Mouse (Mus musculus) myocyte (in vitro differentiated cells): ENCODE results near the gene Sorcs2.

Source experiments
- CEBPB ChIP-seq: IDR thresholded peaks from 2 replicates; pipeline ENCODE4 v1.6.1; 2011; ENCODE audit warnings: mild to moderate bottlenecking, moderate library complexity; ENCODE audit not compliant: poor library complexity, insufficient read depth, severe bottlenecking
- E2F4 ChIP-seq: IDR thresholded peaks from one replicate; pipeline ENCODE4 v1.6.1; 2011; ENCODE audit warnings: mild to moderate bottlenecking, control low read depth, moderate library complexity; ENCODE audit not compliant: insufficient read depth
- MAX ChIP-seq: IDR thresholded peaks from one replicate; pipeline ENCODE4 v1.6.1; 2011; ENCODE audit warnings: low read depth, mild to moderate bottlenecking, control low read depth
- MYOD1 ChIP-seq, 3 experiments: IDR thresholded peaks; one replicate each; pipeline ENCODE4 v1.6.1; 2011; ENCODE audit warnings: control low read depth in 2 of 3, low read depth in 2 of 3, mild to moderate bottlenecking in 2 of 3, moderate library complexity in 1 of 3; ENCODE audit not compliant: insufficient read length in 2 of 3, control insufficient read depth in 1 of 3
- MYOG ChIP-seq, 3 experiments: IDR thresholded peaks; one replicate each; pipeline ENCODE4 v1.6.1; 2011; ENCODE audit warnings: control low read depth in 2 of 3, low read depth in 2 of 3, mild to moderate bottlenecking in 2 of 3; ENCODE audit not compliant: insufficient read length in 2 of 3, control insufficient read depth in 1 of 3, insufficient read depth in 1 of 3
- POLR2A ChIP-seq: IDR thresholded peaks from one replicate; pipeline ENCODE4 v1.6.1; 2011; ENCODE audit warnings: low read depth, mild to moderate bottlenecking, control low read depth, moderate library complexity; ENCODE audit not compliant: insufficient read length
- POLR2AphosphoS2 ChIP-seq: IDR thresholded peaks from one replicate; pipeline ENCODE4 v1.6.1; 2011; ENCODE audit warnings: low read depth, control low read depth; ENCODE audit not compliant: insufficient read length
- TCF12 ChIP-seq: IDR thresholded peaks from one replicate; pipeline ENCODE4 v1.6.1; 2011; ENCODE audit warnings: mild to moderate bottlenecking, control low read depth; ENCODE audit not compliant: poor library complexity, insufficient read depth, severe bottlenecking
- TCF3 ChIP-seq: IDR thresholded peaks from one replicate; pipeline ENCODE4 v1.6.1; 2011; ENCODE audit warnings: low read depth, control low read depth; ENCODE audit not compliant: insufficient read length
- USF1 ChIP-seq: IDR thresholded peaks from one replicate; pipeline ENCODE4 v1.6.1; 2011; ENCODE audit warnings: low read depth, mild to moderate bottlenecking, control low read depth, moderate library complexity

- TF ChIP-seq TCF12 = no peak
- TF ChIP-seq POLR2A = no peak
- TF ChIP-seq MYOG (IDR thresholded peaks at IDR 0.05; ENCODE audit: control insufficient read depth in 1 of 3, insufficient read depth in 1 of 3, insufficient read length in 2 of 3, low read depth in 2 of 3) = no peak
- TF ChIP-seq POLR2AphosphoS2 = no peak
- no peak for TF ChIP-seq MAX
- TF ChIP-seq CEBPB = no peak
- no peak for TF ChIP-seq E2F4
- no peak for TF ChIP-seq TCF3
- TF ChIP-seq MYOD1 (IDR thresholded peaks at IDR 0.05; ENCODE audit: control insufficient read depth in 1 of 3, insufficient read length in 2 of 3, low read depth in 2 of 3) = no peak
- TF ChIP-seq USF1 = no peak
These were observed 284.2 kb downstream of the Sorcs2 start for GRCm38 (mm10) chr5:36113696-36114095.
